Comparison of ENCODE assay signal across 13 mouse cellular contexts in genomic region chr1:51888046-51888813, GRCm38 (mm10). TPM values are rescaled to one million over a fixed set of nuclear protein-coding genes. Genes with fewer than 3 reads are reported as not detected.
DNase-seq lines count a peak whose midpoint lies in the region; ATAC-seq lines count a peak whose summit lies in the region.
"Had no signal": no experiment of that assay in that cellular context is flagged by ENCODE, and none has a peak within 500 bp of the region (broad histone marks: within the 10 kb centered on the region; RNA-seq: fewer than 3 reads in every experiment).

No protein-coding gene starts in this region.

- H3K36me3 ChIP-seq in midbrain, embryonic 11.5 days (ENCODE audit: control insufficient read depth, insufficient read depth, low read length) = no peaks in the 10 kb centered on the region
- no peaks in the 10 kb centered on the region for H3K36me3 ChIP-seq in midbrain, embryonic 16.5 days (ENCODE audit: control insufficient read depth, insufficient read depth, low read length)
- H3K36me3 ChIP-seq in hindbrain, embryonic 14.5 days (replicated peaks; ENCODE audit: control insufficient read depth, insufficient read depth) = no peaks in the 10 kb centered on the region
- H3K36me3 ChIP-seq in neural tube, embryonic 15.5 days = no peaks in the 10 kb centered on the region
- H3K36me3 ChIP-seq: embryonic facial prominence, embryonic 13.5 days; liver, embryonic 15.5 days had no signal

- H3K4me3 ChIP-seq in midbrain, embryonic 11.5 days (ENCODE audit: low read depth, low read length) = no peak overlapping the region
- H3K4me3 ChIP-seq in midbrain, embryonic 16.5 days (ENCODE audit: low read depth, low read length) = no peak overlapping the region
- H3K4me3 ChIP-seq in hindbrain, embryonic 14.5 days (replicated peaks; ENCODE audit: low read length) = no peak overlapping the region
- H3K4me3 ChIP-seq in neural tube, embryonic 15.5 days (replicated peaks) = no peak overlapping the region
- H3K4me3 ChIP-seq: embryonic facial prominence, embryonic 13.5 days; liver, embryonic 15.5 days had no signal

- ATAC-seq in midbrain, embryonic 11.5 days (ENCODE audit: low FRiP score) = peak; percentile 81
- ATAC-seq in midbrain, embryonic 16.5 days = no peak
- no peak; the same call in 1 of the 2 replicates for ATAC-seq in hindbrain, embryonic 14.5 days (ENCODE audit: low FRiP score)
- ATAC-seq in neural tube, embryonic 15.5 days (ENCODE audit: low FRiP score) = 0 out of 2 replicates have a peak, but pooled peaks have one; percentile 37

- peak; percentile 18 to 43 for DNase-seq in cerebellum, postnatal 14 days
- DNase-seq in cerebellum, adult 18-20 months = no peak
- no peak for DNase-seq in midbrain, embryonic 11.5 days (ENCODE audit: low spot score, missing footprints)
- no peak for DNase-seq in hindbrain, embryonic 14.5 days (ENCODE audit: low spot score)
- DNase-seq in adrenal gland, postnatal 4 days (ENCODE audit: low spot score in 2 of 2) = no peak
- no peak for DNase-seq in adrenal gland, adult 18-20 months (ENCODE audit: low spot score in 2 of 2)
- DNase-seq: cerebellum, adult 2 months; heart, postnatal 4 days; kidney, adult 2 months had no signal

- WGBS in midbrain, embryonic 11.5 days = 78% methylated on average over 9 of the region's 9 CpGs
- 67% methylated on average over 9 of the region's 9 CpGs for WGBS in midbrain, embryonic 16.5 days
- 57% methylated on average over 9 of the region's 9 CpGs for WGBS in hindbrain, embryonic 14.5 days
- 40% methylated on average over 9 of the region's 9 CpGs for WGBS in neural tube, embryonic 15.5 days

- no peaks in the 10 kb centered on the region for H3K27me3 ChIP-seq in midbrain, embryonic 11.5 days (ENCODE audit: control insufficient read depth, insufficient read depth, low read length)
- H3K27me3 ChIP-seq in midbrain, embryonic 16.5 days (ENCODE audit: control insufficient read depth, insufficient read depth, low read depth, low read length) = no peaks in the 10 kb centered on the region
- H3K27me3 ChIP-seq in hindbrain, embryonic 14.5 days (ENCODE audit: control insufficient read depth, insufficient read depth, low read length) = no peaks in the 10 kb centered on the region
- H3K27me3 ChIP-seq in neural tube, embryonic 15.5 days (replicated peaks) = no peaks in the 10 kb centered on the region
- H3K27me3 ChIP-seq: embryonic facial prominence, embryonic 13.5 days; liver, embryonic 15.5 days had no signal

- H3K27ac ChIP-seq in midbrain, embryonic 11.5 days (ENCODE audit: low read depth, low read length) = no peak overlapping the region
- H3K27ac ChIP-seq in midbrain, embryonic 16.5 days (ENCODE audit: low read length) = no peak overlapping the region
- 0 out of 2 replicates have a peak overlapping the region, but pooled peaks have one; percentile 28 for H3K27ac ChIP-seq in hindbrain, embryonic 14.5 days
- H3K27ac ChIP-seq in neural tube, embryonic 15.5 days (replicated peaks) = no peak overlapping the region; the same call in 1 of the 2 replicates
- H3K27ac ChIP-seq: embryonic facial prominence, embryonic 13.5 days; liver, embryonic 15.5 days had no signal

- no peak overlapping the region for H3K4me2 ChIP-seq in midbrain, embryonic 11.5 days
- H3K4me2 ChIP-seq in midbrain, embryonic 16.5 days (ENCODE audit: low read length) = no peak overlapping the region
- H3K4me2 ChIP-seq in hindbrain, embryonic 14.5 days (replicated peaks) = no peak overlapping the region
- H3K4me2 ChIP-seq in neural tube, embryonic 15.5 days = no peak overlapping the region
- H3K4me2 ChIP-seq: embryonic facial prominence, embryonic 13.5 days; liver, embryonic 15.5 days had no signal

- no peaks in the 10 kb centered on the region for H3K9me3 ChIP-seq in midbrain, embryonic 11.5 days (ENCODE audit: control insufficient read depth, low read length)
- no peaks in the 10 kb centered on the region for H3K9me3 ChIP-seq in midbrain, embryonic 16.5 days (replicated peaks; ENCODE audit: control insufficient read depth, low read length, poor library complexity, severe bottlenecking)
- H3K9me3 ChIP-seq in hindbrain, embryonic 14.5 days (ENCODE audit: control insufficient read depth, low read length) = no peaks in the 10 kb centered on the region
- no peaks in the 10 kb centered on the region for H3K9me3 ChIP-seq in neural tube, embryonic 15.5 days (replicated peaks)
- H3K9me3 ChIP-seq: embryonic facial prominence, embryonic 13.5 days; liver, embryonic 15.5 days had no signal

- no peak overlapping the region for H3K9ac ChIP-seq in midbrain, embryonic 11.5 days (ENCODE audit: low read length)
- H3K9ac ChIP-seq in midbrain, embryonic 16.5 days (ENCODE audit: low read depth, low read length) = no peak overlapping the region
- no peak overlapping the region for H3K9ac ChIP-seq in hindbrain, embryonic 14.5 days
- no peak overlapping the region for H3K9ac ChIP-seq in neural tube, embryonic 15.5 days (replicated peaks)
- H3K9ac ChIP-seq: embryonic facial prominence, embryonic 13.5 days; liver, embryonic 15.5 days had no signal

- H3K4me1 ChIP-seq in midbrain, embryonic 11.5 days (ENCODE audit: control insufficient read depth, insufficient read depth, low read length) = no peaks in the 10 kb centered on the region
- peaks cover 2% of the 10 kb centered on the region; the same call in 1 of the 2 replicates for H3K4me1 ChIP-seq in midbrain, embryonic 16.5 days (ENCODE audit: control insufficient read depth, insufficient read depth, low read length)
- H3K4me1 ChIP-seq in hindbrain, embryonic 14.5 days (replicated peaks; ENCODE audit: control insufficient read depth, insufficient read depth, low read length) = peaks cover 21% of the 10 kb centered on the region
- H3K4me1 ChIP-seq in neural tube, embryonic 15.5 days = peaks cover 22% of the 10 kb centered on the region

RNA-seq across cellular contexts. Expression of gene Myo1b, which starts 27.6 kb away (rescaled TPM):
- polyA plus RNA-seq in midbrain, embryonic 11.5 days (2014; fragmentation: Nextera tagmentation; extraction: Ambion mirVana) = 104 and 105 TPM in 2 replicates
- polyA plus RNA-seq in midbrain, embryonic 16.5 days (2015; fragmentation: Nextera tagmentation; extraction: Ambion mirVana) = 57.6 and 66.1 TPM in 2 replicates
- 74.5 and 81.5 TPM in 2 replicates for polyA plus RNA-seq in hindbrain, embryonic 14.5 days (2014; fragmentation: Nextera tagmentation; extraction: Ambion mirVana)
- 55.7 and 57.7 TPM in 2 replicates for polyA plus RNA-seq in neural tube, embryonic 15.5 days (2015; fragmentation: Nextera tagmentation; extraction: Ambion mirVana)
- 10 to 100 TPM; 79.8 to 88.2 TPM for total RNA-seq in adrenal gland, postnatal 4 days (2021)
- 10 to 100 TPM; 44.2 to 44.5 TPM for total RNA-seq in adrenal gland, adult 18-20 months (2021)

Comparison
In these comparisons a context has a peak if more than half of its experiments do, and no peak if none do; other contexts are left out.
1. DNase-seq: peak in cerebellum, postnatal 14 days (2 of 2); none in cerebellum, adult 18-20 months (0 of 2), midbrain, embryonic 11.5 days (single experiment), hindbrain, embryonic 14.5 days (single experiment), adrenal gland, postnatal 4 days (0 of 2) and adrenal gland, adult 18-20 months (0 of 2).
2. ATAC-seq: peak in midbrain, embryonic 11.5 days (single experiment) and neural tube, embryonic 15.5 days (single experiment); none in midbrain, embryonic 16.5 days (single experiment) and hindbrain, embryonic 14.5 days (single experiment).